Mouse (Mus musculus) neutrophil, adult 5-6 weeks (primary cell): ENCODE measurements around the gene Dclk3. TPM values are rescaled to one million over a fixed set of nuclear protein-coding genes. Genes with fewer than 3 reads are reported as not detected.

ENCODE experiments used
- ATAC-seq: fragments of 151-379, 151-347 bp; 2 replicates; pipeline ENCODE4 v1.8.0; 2017; ENCODE audit warnings: mild to moderate bottlenecking, moderate TSS enrichment; ENCODE audit not compliant: insufficient number of reproducible peaks, poor library complexity, low FRiP score, severe bottlenecking; ENCODE audit errors: extremely low read depth
- total RNA-seq: library from RNA; stranded (forward); fragments of 200-1000 nt; gene quantifications from 2 replicates; pipeline ENCODE4 v1.2.3, GENCODE M21; 2017

Gene Dclk3
- total RNA-seq, 1 experiment from 2014 or later, result not detected

GRCm38 (mm10) chr9:111534744-111535423, 96.0 kb downstream of the Dclk3 start:
- ATAC-seq, result no peak

DNA sequence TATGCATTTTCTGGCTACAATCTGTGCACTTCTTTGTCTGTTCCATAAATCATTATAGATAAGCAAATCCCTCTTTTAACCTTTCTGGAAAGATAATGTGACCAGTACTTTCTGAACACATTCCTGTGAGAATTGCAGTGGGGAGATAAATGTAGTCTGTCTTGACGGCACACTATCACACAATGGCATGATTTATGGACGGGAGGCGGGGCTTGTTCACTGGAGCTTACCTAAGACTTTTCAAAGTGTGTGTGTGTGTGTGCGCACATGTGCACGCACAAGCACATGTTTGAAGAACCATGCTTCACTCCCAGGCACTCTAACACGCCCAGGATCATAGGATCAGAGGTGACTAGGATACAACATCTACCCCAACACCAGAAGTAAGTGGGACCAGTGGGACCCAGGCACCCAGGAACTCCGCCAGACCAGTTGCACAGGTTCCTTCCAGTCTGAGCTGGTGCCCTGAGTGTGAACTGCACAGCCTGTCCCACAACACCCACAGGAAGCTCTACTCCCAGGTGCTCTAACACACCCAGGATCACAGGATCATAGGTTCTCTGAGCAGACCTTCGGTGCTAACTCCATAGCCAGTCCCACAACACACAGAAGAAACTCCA, 96.7 kb downstream of the Dclk3 start:
- ATAC-seq, result no peak

Other genes starting within 250 kb of the Dclk3 start
- 51.4 and 55.0 TPM in 2 replicates for gene Mlh1, start 167.3 kb upstream of the Dclk3 start, total RNA-seq
- gene Epm2aip1, start 167.2 kb upstream of the Dclk3 start, total RNA-seq, result 22.5 and 28.3 TPM in 2 replicates
- not detected in 2 replicates for gene Trank1, start 127.3 kb upstream of the Dclk3 start, total RNA-seq